Mouse (Mus musculus): ENCODE results near the gene Slc4a3.

The Slc4a3 gene

GRCm38 (mm10) chr1:75521321-75522031, 24.6 kb upstream of the Slc4a3 start, which contains the start of gene Stk11ip:
Stk11ip (plus strand) TSS chr1:75521529.
- peak; percentile 93 for DNase-seq (ENCODE audit: low read depth, low spot score)

DNA sequence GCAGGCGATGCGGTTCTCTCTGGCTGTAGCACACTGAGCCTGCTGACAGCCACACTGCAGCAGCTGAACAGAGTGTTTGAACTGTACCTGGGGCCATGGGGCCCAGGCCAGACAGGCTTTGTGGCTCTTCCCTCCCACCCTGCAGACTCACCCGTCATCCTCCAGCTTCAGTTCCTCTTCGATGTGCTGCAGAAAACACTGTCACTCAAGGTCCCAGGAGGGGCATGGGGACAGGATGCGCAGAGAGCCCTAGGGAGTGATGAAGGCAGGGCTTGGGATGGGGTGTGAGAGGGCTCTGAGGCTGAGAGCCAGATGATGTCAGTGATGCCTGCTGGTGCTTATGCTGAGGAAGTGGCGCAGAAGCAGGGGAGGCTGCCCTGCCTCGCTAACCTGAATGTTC, 21.4 kb upstream of the Slc4a3 start:
- DNase-seq (ENCODE audit: low read depth, low spot score): no peak

DNA sequence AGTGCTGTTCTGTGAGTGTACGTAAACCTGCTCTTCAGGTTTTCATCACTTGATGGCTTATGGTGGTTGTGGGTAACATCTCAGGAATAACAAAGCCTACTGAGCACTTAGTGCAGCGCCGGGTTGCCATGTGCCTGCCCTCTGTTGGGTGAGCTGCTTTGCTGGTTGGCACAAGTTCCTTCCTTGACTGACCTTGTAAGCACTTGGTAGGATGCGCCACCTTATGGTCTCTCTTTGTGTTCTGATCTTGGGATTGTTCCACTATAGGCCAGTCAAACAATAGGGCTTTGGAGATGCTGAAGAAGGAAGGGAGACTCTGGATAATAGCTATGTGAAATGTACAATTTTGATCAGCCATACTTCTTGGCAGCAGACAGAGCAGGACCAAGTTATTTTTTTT, 15.5 kb upstream of the Slc4a3 start:
- DNase-seq (ENCODE audit: low read depth, low spot score): no peak

GRCm38 (mm10) chr1:75532280-75533172, 13.5 kb upstream of the Slc4a3 start:
- no peak for DNase-seq (ENCODE audit: low read depth, low spot score)

DNA sequence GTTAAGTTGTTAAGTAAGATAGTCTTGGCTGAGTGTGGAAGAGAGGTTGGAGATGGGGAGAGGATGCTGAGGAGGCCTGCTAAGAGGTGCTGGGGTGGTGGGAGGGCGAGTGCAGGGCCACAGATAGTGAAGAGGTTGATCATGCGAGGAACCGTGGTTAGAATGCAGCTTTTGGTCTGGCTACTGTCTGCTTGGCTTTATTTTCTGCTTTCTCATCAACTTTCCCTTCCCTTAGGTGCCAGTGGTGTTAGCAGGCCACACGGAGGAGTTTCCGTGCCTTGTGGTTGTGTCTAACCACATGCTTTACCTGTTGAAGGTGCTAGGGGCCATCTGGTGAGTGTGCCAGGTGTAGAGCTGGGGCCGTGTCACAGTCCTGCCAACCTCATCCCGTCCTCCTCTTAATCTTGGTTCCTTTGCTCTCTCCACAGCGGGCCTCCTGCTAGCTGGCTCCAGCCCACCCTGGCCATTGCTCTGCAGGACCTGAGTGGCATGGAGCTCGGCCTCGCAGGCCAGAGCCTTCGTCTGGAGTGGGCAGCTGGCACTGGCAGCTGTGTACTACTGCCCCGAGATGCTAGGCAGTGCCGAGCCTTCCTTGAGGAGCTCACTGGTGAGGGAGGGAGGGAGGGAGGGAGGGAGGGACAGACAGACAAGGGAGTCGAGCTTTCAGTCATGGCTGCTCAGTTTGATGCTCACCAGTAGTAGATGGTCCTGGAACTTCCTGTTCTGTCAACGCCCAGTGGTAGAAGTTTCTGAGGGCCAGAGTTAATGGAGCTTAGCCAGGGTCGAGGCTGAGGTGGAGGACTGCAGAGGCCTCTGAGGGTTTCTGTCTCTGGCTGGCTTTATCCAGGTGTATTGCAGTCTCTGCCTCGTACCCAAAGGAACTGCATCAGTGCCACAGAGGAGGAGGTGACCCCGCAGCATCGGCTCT, 12.5 kb upstream of the Slc4a3 start:
- no peak for DNase-seq (ENCODE audit: low read depth, low spot score)

DNA sequence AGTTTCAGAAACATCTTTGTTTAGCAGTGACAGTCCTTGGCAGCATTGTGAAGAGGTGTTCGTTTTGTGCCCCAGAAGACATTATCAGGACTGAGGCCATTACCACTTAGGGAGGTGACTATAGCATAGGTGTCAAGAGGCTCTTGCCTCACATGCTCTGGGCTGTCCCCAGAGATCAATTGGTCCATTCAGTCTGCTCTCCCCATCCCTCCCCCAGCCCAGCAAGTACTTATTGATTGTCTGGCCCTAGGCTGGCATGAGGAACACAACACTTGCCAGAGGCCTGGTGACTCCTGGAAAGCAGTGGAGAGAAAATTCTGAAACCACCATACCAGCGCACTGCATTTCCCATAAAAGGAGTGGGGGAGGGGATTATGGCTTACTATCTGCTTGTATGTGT, 8.5 kb upstream of the Slc4a3 start:
- no peak for DNase-seq (ENCODE audit: low read depth, low spot score)

- DNase-seq (ENCODE audit: low read depth, low spot score): no peak
Observed at GRCm38 (mm10) chr1:75538597-75539190, 7.4 kb upstream of the Slc4a3 start.

DNA sequence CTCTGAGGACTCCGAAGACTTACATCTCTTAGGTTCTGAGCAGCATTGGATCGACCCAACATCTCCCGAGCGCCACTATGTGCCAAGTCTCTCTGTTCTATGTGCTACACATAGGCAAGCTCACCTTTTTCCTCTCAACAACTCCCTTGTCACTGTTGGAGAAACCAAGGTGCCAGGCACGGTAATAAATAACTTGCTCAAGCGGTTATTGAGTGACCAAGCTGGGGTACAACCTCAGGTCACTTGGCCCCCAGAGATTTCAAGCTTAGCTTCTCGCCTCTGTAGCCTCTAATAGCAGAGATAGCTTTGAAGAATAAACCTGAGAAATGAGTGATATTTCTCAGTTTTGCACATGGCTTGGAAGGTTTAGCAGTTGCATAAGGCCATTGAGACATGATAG, 4.6 kb upstream of the Slc4a3 start:
- DNase-seq (ENCODE audit: low read depth, low spot score): no peak

- no peak for DNase-seq (ENCODE audit: low read depth, low spot score)
Observed at GRCm38 (mm10) chr1:75544351-75544750, 1.7 kb upstream of the Slc4a3 start.

DNA sequence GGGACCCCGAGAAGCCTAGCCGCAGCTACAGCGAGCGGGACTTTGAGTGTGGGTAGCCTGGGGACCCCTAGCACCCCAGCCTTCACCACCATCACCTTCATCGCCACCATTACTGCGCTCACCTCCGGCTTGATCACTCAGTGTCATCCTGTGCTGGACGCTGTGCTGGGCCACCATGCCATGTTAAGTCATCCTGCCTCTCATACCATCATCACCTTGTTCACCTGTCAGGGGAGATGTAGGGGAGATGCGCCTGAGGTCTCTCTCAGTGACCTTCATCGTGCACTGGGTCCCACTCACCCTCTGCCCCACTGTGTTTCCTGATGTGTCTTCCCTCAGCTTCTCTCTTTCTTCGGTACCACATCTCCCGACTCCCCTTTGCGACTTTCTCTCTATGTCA, 1.3 kb downstream of the Slc4a3 start:
- no peak for DNase-seq (ENCODE audit: low read depth, low spot score)

- no peak for DNase-seq (ENCODE audit: low read depth, low spot score)
Observed at GRCm38 (mm10) chr1:75548083-75548482, 2.0 kb downstream of the Slc4a3 start.

DNA sequence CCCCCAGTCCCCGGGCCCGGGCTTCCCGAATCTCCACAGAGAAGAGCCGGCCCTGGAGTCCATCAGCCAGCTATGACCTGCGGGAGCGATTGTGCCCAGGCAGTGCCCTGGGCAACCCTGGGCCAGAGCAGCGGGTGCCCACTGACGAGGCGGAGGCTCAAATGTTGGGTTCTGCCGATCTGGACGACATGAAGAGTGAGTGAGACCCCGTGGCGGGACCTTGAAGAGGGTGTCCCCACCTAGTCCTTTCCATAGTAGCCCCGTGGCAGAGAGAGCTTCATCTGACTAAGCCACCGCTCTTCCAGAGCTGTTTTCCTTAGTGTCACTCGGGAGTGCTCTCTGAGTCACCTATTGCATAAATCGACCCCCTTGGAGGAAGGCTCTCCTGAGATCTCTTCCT, 2.8 kb downstream of the Slc4a3 start:
- DNase-seq (ENCODE audit: low read depth, low spot score): no peak

GRCm38 (mm10) chr1:75549289-75550279, 3.5 kb downstream of the Slc4a3 start:
- DNase-seq (ENCODE audit: low read depth, low spot score): no peak

DNA sequence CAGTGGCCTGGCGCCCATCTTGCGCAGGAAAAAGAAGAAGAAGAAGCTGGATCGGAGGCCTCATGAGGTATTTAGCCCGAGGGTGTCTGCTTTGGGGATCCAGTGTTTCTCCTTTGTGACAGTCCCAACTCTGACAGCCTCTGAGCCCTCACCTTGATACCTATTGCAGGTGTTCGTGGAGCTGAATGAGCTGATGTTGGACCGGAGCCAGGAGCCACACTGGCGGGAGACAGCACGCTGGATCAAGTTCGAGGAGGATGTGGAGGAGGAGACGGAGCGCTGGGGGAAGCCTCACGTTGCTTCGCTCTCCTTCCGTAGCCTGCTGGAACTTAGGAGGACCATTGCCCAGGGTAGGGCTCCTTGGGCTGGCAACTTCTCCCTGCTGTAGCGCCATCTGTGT, 4.5 kb downstream of the Slc4a3 start:
- DNase-seq (ENCODE audit: low read depth, low spot score): no peak

DNA sequence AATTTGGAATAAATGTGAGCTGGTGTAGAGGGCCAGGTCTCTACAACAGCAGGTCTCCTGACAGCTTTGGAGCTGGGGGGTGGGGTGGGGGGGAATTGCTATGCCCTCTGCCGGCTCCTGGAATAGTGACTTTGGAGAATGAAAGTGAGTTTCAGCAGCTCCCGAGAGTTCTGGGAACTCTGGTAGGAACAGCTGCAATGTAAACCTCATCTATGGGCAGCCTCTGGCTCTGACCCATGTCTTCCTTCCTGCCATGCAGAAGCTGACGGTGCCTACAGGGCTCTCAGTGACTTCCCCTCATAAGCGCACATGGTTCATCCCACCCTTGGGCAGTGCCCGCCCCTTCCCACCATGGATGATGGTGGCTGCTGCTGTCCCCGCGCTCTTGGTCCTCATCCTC, 9.6 kb downstream of the Slc4a3 start:
- no peak for DNase-seq (ENCODE audit: low read depth, low spot score)

DNA sequence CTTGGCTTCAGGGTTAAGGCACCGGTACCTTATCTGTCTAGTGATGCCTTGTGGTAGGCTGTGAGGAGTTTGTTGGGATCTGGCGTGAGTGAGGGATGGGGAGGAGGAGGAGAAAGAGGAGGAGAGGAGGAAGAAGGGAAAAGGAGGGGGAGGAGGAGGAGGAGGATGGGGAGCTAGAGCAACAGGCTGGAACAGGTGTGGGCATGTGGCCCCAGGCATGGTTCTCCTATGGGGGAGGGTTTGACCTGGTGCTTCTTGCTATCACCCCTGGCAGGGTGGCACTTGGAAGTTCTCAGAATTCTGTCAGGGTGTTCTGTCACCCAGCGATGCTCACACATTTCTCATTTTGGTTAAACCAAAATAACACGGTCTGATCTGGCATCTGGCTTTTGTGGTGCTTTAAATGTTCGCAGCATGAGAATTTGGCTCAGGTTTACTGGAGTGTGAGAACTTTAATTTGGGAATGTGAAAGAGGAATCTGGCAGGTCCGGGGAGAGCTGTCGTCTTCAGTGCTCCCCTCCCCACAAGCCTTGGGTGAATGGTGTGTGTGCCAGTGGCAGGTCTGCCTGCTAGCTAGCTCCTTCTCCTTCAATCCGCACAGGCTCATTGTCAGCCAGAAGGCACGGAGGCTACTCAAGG, 10.2 kb downstream of the Slc4a3 start:
- DNase-seq (ENCODE audit: low read depth, low spot score): no peak

- DNase-seq (ENCODE audit: low read depth, low spot score): peak; percentile 42
Observed at GRCm38 (mm10) chr1:75557041-75557440, 11.0 kb downstream of the Slc4a3 start.

- no peak for DNase-seq (ENCODE audit: low read depth, low spot score)
Observed at GRCm38 (mm10) chr1:75558388-75559178, 12.5 kb downstream of the Slc4a3 start.

All from ES-CJ7 (cell line).